In genomic region chr15:81989371-81990062, GRCm38 (mm10) we compare ENCODE assay signal across 1 mouse cellular context.
TF ChIP-seq lines count a peak whose summit lies in the region.

No protein-coding gene starts in this region.

TF ChIP-seq in CH12.LX, 34 proteins besides CTCF, POLR2A, EP300 and RAD21:
- TF ChIP-seq NRF1 (IDR thresholded peaks at IDR 0.05; ENCODE audit: low read depth, low read length) = no peak
- peak; percentile 88 for TF ChIP-seq ZC3H11A (IDR thresholded peaks at IDR 0.05; ENCODE audit: low read depth, low read length)
- TF ChIP-seq MYC (IDR thresholded peaks at IDR 0.05; ENCODE audit: low read depth, low read length) = no peak
- TF ChIP-seq SMC3 (IDR thresholded peaks at IDR 0.05; ENCODE audit: low read depth, low read length) = peak; percentile 99
